In the genomic region with DNA sequence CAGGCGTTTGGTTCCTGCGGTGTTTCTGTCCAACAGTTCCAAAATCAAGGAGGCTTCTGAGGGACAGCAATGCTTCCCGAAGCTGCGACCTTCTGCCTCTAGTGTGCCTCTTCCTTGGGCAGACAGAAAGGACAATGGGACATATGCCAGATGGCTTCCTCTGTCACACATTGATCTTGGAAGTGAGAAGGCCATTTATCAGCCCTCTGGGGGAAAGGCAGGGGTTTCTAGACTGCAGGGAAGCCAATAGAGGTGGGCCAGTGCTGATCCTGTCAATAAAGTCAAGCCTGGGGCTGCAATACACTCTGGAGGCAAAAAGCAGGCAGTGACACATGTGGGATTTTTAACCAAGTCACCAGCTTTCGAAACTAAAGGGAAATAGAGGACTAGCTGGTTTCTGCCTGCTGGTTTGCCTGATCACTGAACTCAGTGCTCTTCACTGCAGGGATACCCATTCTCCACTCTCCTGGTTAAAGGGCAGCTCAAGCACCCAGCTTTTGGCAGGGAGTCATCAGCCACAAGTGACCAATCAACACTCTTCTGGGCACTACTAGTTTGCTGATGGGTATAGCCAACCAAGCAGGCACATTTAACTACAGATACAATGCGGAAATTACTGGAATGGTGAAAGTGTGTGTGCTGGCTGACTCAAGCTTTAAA, we compare ENCODE assay signal across 13 mouse cellular contexts.
A peak's percentile ranks its signal among the peaks of the same experiment; 100 is the strongest.
DNase-seq lines count a peak whose midpoint lies in the region; ATAC-seq and TF ChIP-seq lines count a peak whose summit lies in the region.
"Had no signal": no experiment of that assay in that cellular context is flagged by ENCODE, and none has a peak within 500 bp of the region (broad histone marks: within the 10 kb centered on the region; RNA-seq: fewer than 3 reads in every experiment).

No protein-coding gene starts in this region.

- no peaks in the 10 kb centered on the region for H3K36me3 ChIP-seq in forebrain, embryonic 10.5 days (replicated peaks)
- H3K36me3 ChIP-seq in forebrain, embryonic 13.5 days (ENCODE audit: poor library complexity, severe bottlenecking): no peaks in the 10 kb centered on the region
- H3K36me3 ChIP-seq in liver, adult 2 months (ENCODE audit: control insufficient read depth, insufficient read depth, low read length): no peaks in the 10 kb centered on the region
- no peaks in the 10 kb centered on the region for H3K36me3 ChIP-seq in liver, embryonic 16.5 days (ENCODE audit: control insufficient read depth, insufficient read depth)
- H3K36me3 ChIP-seq: embryonic facial prominence, embryonic 15.5 days had no signal

- no peaks in the 10 kb centered on the region for H3K9me3 ChIP-seq in forebrain, embryonic 10.5 days
- H3K9me3 ChIP-seq in forebrain, embryonic 13.5 days (replicated peaks): no peaks in the 10 kb centered on the region
- no peaks in the 10 kb centered on the region for H3K9me3 ChIP-seq in liver, embryonic 16.5 days (replicated peaks; ENCODE audit: control insufficient read depth, low read length)
- H3K9me3 ChIP-seq: embryonic facial prominence, embryonic 15.5 days had no signal

- no peak for ATAC-seq in forebrain, embryonic 13.5 days
- ATAC-seq in liver, embryonic 16.5 days (ENCODE audit: low read depth): no peak
- ATAC-seq: forebrain, postnatal 0 days had no signal

- H3K27me3 ChIP-seq in forebrain, embryonic 10.5 days (ENCODE audit: poor library complexity, severe bottlenecking): no peaks in the 10 kb centered on the region
- H3K27me3 ChIP-seq in forebrain, embryonic 13.5 days: no peaks in the 10 kb centered on the region
- no peaks in the 10 kb centered on the region for H3K27me3 ChIP-seq in liver, adult 2 months (ENCODE audit: control insufficient read depth, insufficient read depth, low read length)
- no peaks in the 10 kb centered on the region for H3K27me3 ChIP-seq in liver, embryonic 16.5 days (ENCODE audit: control insufficient read depth, insufficient read depth, low read depth, low read length)

- H3K4me1 ChIP-seq in forebrain, embryonic 10.5 days: peaks cover 75% of the 10 kb centered on the region
- H3K4me1 ChIP-seq in forebrain, embryonic 13.5 days: peaks cover 51% of the 10 kb centered on the region
- H3K4me1 ChIP-seq in liver, adult 2 months (ENCODE audit: control insufficient read depth, insufficient read depth, low read length): peaks cover 26% of the 10 kb centered on the region
- peaks cover 21% of the 10 kb centered on the region for H3K4me1 ChIP-seq in liver, embryonic 16.5 days (ENCODE audit: control insufficient read depth, low read depth, low read length)

- no peak overlapping the region for H3K4me3 ChIP-seq in forebrain, embryonic 10.5 days
- H3K4me3 ChIP-seq in forebrain, embryonic 13.5 days: no peak overlapping the region
- H3K4me3 ChIP-seq in liver, adult 2 months (ENCODE audit: insufficient read depth, low read depth, low read length): no peak overlapping the region
- no peak overlapping the region for H3K4me3 ChIP-seq in liver, embryonic 16.5 days (ENCODE audit: low read depth, low read length)
- H3K4me3 ChIP-seq: embryonic facial prominence, embryonic 15.5 days had no signal

- H3K79me2 ChIP-seq in liver, adult 2 months (ENCODE audit: control insufficient read depth, insufficient read depth, low read length): peaks cover 3% of the 10 kb centered on the region; the same call in 1 of the 2 replicates

- H3K4me2 ChIP-seq in forebrain, embryonic 13.5 days: no peak overlapping the region; the same call in 1 of the 2 replicates
- no peak overlapping the region for H3K4me2 ChIP-seq in liver, embryonic 16.5 days (ENCODE audit: low read depth, low read length)
- H3K4me2 ChIP-seq: embryonic facial prominence, embryonic 15.5 days had no signal

- no peak overlapping the region for H3K9ac ChIP-seq in forebrain, embryonic 13.5 days
- H3K9ac ChIP-seq in liver, adult 2 months (ENCODE audit: low read depth, low read length): peak overlapping the region; percentile 8
- no peak overlapping the region for H3K9ac ChIP-seq in liver, embryonic 16.5 days (ENCODE audit: low read depth, low read length)
- H3K9ac ChIP-seq: embryonic facial prominence, embryonic 15.5 days; forebrain, postnatal 0 days had no signal

- no peak for DNase-seq in forebrain, embryonic 10.5 days (ENCODE audit: extremely low spot score, low spot score)
- peak; percentile 82 for DNase-seq in liver, adult 2 months (ENCODE audit: extremely low read depth, low read depth, low spot score)
- DNase-seq in liver: no peak
- peak; percentile 68 for DNase-seq in embryo, embryonic 10 days (ENCODE audit: low spot score)
- DNase-seq in kidney, postnatal 36 days: no peak
- DNase-seq in layer of hippocampus, adult 11-12 months (ENCODE audit: low spot score): no peak
- DNase-seq: forebrain, postnatal 0 days; layer of hippocampus, postnatal 36 days; right cerebral cortex, postnatal 4 days had no signal

- TF ChIP-seq POLR2A in liver, adult 2 months (IDR thresholded peaks at IDR 0.05; ENCODE audit: extremely low read depth, insufficient read depth, low read length): no peak

- H3K27ac ChIP-seq in forebrain, embryonic 10.5 days: peak overlapping the region; percentile 60; the same call in 1 of the 2 replicates
- no peak overlapping the region for H3K27ac ChIP-seq in forebrain, embryonic 13.5 days
- H3K27ac ChIP-seq in liver, adult 2 months (replicated peaks; ENCODE audit: insufficient read depth, low read depth, low read length): peak overlapping the region; percentile 74
- peak overlapping the region; percentile 14; the same call in 1 of the 2 replicates for H3K27ac ChIP-seq in liver, embryonic 16.5 days (ENCODE audit: low read length)
- H3K27ac ChIP-seq: embryonic facial prominence, embryonic 15.5 days; kidney, postnatal 0 days had no signal

- 61% methylated on average over 6 of the region's 6 CpGs for WGBS in forebrain, embryonic 10.5 days
- WGBS in forebrain, embryonic 13.5 days: 59% methylated on average over 6 of the region's 6 CpGs
- WGBS in liver, adult 2 months: 22% methylated on average over 6 of the region's 6 CpGs
- WGBS in liver, embryonic 16.5 days (ENCODE audit: insufficient replicate concordance): 51% methylated on average over 6 of the region's 6 CpGs

- no peak for TF ChIP-seq CTCF in liver, adult 2 months (IDR thresholded peaks at IDR 0.05; ENCODE audit: low read depth, low read length)

Comparison
In these comparisons a context has a peak if more than half of its experiments do, and no peak if none do; other contexts are left out.
1. DNase-seq: peak in liver, adult 2 months (single experiment) and embryo, embryonic 10 days (single experiment); none in forebrain, embryonic 10.5 days (single experiment), liver (single experiment), kidney, postnatal 36 days (0 of 2) and layer of hippocampus, adult 11-12 months (single experiment).